25 mouse cellular contexts compared by ENCODE assay signal in genomic region chr9:56681950-56682349, GRCm38 (mm10).
A peak's percentile ranks its signal among the peaks of the same experiment; 100 is the strongest.
DNase-seq lines count a peak whose midpoint lies in the region; ATAC-seq lines count a peak whose summit lies in the region.
"Had no signal": no experiment of that assay in that cellular context is flagged by ENCODE, and none has a peak within 500 bp of the region (broad histone marks: within the 10 kb centered on the region; RNA-seq: fewer than 3 reads in every experiment).

No protein-coding gene starts in this region.

- intact Hi-C loops in left cerebral cortex, postnatal 14 days (cut with DNase I), result no loop called here

- H3K4me1 ChIP-seq in midbrain, embryonic 10.5 days, result peaks cover 19% of the 10 kb centered on the region
- peaks cover 15% of the 10 kb centered on the region for H3K4me1 ChIP-seq in midbrain, embryonic 15.5 days

- H3K4me3 ChIP-seq in midbrain, embryonic 10.5 days, result no peak overlapping the region
- H3K4me3 ChIP-seq in midbrain, embryonic 15.5 days, result no peak overlapping the region
- H3K4me3 ChIP-seq: gastrocnemius, adult 2 months; hindbrain, embryonic 13.5 days; megakaryocyte, embryonic 14.5 days; neural tube, embryonic 12.5 days had no signal

- H3K27me3 ChIP-seq in midbrain, embryonic 10.5 days (ENCODE audit: low read depth, poor library complexity, severe bottlenecking), result no peaks in the 10 kb centered on the region
- no peaks in the 10 kb centered on the region for H3K27me3 ChIP-seq in midbrain, embryonic 15.5 days (replicated peaks)
- H3K27me3 ChIP-seq: hindbrain, embryonic 13.5 days; neural tube, embryonic 12.5 days had no signal

- ATAC-seq in midbrain, embryonic 15.5 days (replicated peaks), result no peak
- ATAC-seq: activated CD4-positive, CD25-positive, alpha-beta regulatory T cell, adult 4 months; forebrain, postnatal 0 days; inflammation-experienced regulatory T-cells, adult 6 months had no signal

- 87% methylated on average over 7 of the region's 7 CpGs for WGBS in midbrain, embryonic 10.5 days
- 84% methylated on average over 7 of the region's 7 CpGs for WGBS in midbrain, embryonic 15.5 days

- no peak overlapping the region for H3K9ac ChIP-seq in midbrain, embryonic 15.5 days
- H3K9ac ChIP-seq: forebrain, postnatal 0 days; hindbrain, embryonic 13.5 days; liver, embryonic 14.5 days; lung, embryonic 14.5 days; neural tube, embryonic 12.5 days had no signal

- 0 out of 2 replicates have a peak overlapping the region, but pooled peaks have one; percentile 9 for H3K27ac ChIP-seq in midbrain, embryonic 10.5 days (replicated peaks)
- H3K27ac ChIP-seq in midbrain, embryonic 15.5 days, result no peak overlapping the region
- H3K27ac ChIP-seq: gastrocnemius, adult 2 months; hindbrain, embryonic 13.5 days; kidney, postnatal 0 days; liver, embryonic 14.5 days; neural tube, embryonic 12.5 days had no signal

- H3K36me3 ChIP-seq in midbrain, embryonic 10.5 days, result no peaks in the 10 kb centered on the region
- no peaks in the 10 kb centered on the region for H3K36me3 ChIP-seq in midbrain, embryonic 15.5 days (replicated peaks)
- H3K36me3 ChIP-seq: neural tube, embryonic 12.5 days had no signal

- no peaks in the 10 kb centered on the region for H3K9me3 ChIP-seq in midbrain, embryonic 10.5 days (replicated peaks)
- H3K9me3 ChIP-seq in midbrain, embryonic 15.5 days, result no peaks in the 10 kb centered on the region
- H3K9me3 ChIP-seq: hindbrain, embryonic 13.5 days had no signal

- no peak overlapping the region for H3K4me2 ChIP-seq in midbrain, embryonic 15.5 days
- H3K4me2 ChIP-seq: hindbrain, embryonic 13.5 days; lung, embryonic 14.5 days; neural tube, embryonic 12.5 days had no signal

- peak; percentile 59 to 74 for DNase-seq in cerebellum, postnatal 10 days
- DNase-seq in cerebellum, adult 18-20 months, result no peak
- no peak for DNase-seq in midbrain, embryonic 10.5 days (ENCODE audit: low spot score)
- peak; percentile 51 to 76 for DNase-seq in left cerebral cortex, postnatal 14 days (ENCODE audit: low spot score in 2 of 2)
- DNase-seq in right cerebral cortex, postnatal 25 days, result peak; percentile 79
- DNase-seq in embryo, embryonic 9.5 days (ENCODE audit: extremely low spot score), result no peak
- no peak for DNase-seq in heart, postnatal 4 days
- DNase-seq: adrenal gland, adult 8-10 months; cerebellum, adult 8-10 months; forebrain, postnatal 0 days; gastrocnemius, adult 2 months; kidney, adult 18-20 months; lung, embryonic 14.5 days; midbrain, embryonic 14.5 days; retina, postnatal 1 day; spleen, adult 18-20 months; thymus, postnatal 14 days had no signal

Comparison
In these comparisons a context has a peak if more than half of its experiments do, and no peak if none do; other contexts are left out.
1. DNase-seq: peak in cerebellum, postnatal 10 days (2 of 2), left cerebral cortex, postnatal 14 days (2 of 2) and right cerebral cortex, postnatal 25 days (single experiment); none in cerebellum, adult 18-20 months (0 of 2), midbrain, embryonic 10.5 days (single experiment), embryo, embryonic 9.5 days (single experiment) and heart, postnatal 4 days (single experiment).